Mouse (Mus musculus) CD4-positive helper T cell, adult 2 months (primary cell): ENCODE data around the gene Mapk10.

Experiments
- DNase-seq: peaks from one replicate; pipeline ENCODE4 v3.0.0-alpha.2; 2012; ENCODE audit warnings: low read depth, missing footprints, low spot score

Gene Mapk10

DNA sequence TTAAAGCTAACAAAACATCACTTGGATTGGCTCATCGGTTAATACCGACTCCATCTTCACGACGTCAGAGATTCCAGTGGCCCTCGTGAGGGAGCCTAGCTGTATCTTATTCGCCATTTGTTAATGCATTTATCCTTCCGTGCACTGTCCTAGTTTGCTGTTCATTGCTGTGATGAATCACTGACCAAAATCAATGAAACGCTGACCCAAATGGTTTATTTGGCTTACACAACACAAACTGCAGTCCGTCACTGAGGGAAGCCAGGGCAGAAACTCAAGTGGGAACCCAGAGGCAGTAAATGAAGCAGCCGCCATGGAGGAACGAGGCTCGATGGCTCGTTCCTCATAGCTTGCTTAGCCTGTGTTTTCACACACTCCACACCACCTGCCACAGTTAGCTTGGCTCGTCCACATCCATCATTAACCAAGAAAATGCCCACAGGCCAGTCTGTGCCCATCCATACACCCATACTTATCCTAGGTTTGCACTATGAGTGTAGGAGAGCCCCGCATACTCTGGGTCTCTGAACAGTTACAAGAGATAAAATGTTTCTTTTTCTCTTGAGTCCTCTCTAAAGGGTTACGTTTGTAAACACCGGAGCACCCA lies 140.0 kb downstream of the Mapk10 start:
- no peak for DNase-seq

DNA sequence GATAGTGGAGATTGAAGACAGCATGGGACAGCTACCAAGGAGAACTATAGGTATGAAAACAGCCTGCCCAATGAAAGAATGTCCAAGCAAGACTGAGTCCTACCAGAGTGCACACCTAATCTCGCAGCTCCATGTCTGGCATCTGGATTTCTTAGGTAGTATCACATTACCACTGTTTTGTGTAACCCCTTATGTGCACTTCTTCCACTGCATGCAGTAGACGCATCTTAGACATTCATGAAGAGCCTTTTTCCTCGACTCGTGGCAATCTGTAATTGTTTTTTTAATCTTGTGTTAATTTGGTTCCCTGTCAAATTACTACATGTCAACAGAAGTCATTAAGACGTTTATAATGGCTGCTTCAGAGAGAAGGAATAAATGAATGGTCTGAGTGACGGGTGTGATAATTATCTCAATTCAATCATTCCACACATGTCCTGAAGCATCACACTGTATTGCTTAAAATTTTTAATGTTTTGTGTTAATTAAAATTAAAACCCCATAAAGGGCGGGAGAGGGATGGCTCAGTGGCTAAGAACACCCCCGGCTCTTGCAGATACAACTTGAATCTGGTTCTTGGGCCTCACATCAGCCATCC lies 160.7 kb downstream of the Mapk10 start:
- DNase-seq: no peak

DNA sequence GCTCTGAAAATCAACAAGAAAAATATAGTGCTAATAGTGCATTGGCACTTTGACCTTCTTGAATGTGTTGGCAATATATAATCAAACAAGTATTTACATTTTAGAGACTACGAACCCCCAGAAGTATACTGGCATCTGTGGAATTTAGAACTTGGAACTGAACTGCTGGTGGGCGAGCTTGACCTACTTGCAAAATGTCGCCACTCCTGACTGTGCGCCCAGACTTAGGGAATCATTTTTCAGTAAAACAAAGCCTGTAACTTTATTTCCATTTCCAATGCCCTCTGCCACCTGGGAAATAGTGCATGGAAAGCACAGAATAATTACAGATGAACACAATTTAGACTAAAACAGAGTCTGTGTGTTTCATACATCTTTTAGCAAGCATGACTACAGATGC lies 163.1 kb downstream of the Mapk10 start:
- no peak for DNase-seq

DNA sequence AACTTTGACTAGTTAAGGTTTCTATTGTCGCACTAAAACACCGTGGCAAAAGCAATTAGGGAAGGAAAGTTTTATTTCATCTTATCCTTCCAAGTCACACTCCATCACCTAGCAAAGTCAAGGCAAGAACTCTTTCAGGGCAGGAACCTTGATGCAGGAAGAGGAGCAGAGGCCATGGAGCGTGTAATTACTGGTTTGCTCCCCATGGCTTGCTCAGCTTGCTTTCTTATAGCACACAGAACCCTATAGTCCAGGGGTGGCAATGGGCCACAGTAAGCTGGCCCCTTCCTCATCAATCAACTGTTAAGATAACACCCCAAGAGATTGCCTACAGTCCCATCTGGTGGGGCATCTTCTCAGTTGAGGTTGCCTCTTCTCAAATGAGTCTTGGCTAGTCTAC lies 173.4 kb downstream of the Mapk10 start:
- no peak for DNase-seq

DNA sequence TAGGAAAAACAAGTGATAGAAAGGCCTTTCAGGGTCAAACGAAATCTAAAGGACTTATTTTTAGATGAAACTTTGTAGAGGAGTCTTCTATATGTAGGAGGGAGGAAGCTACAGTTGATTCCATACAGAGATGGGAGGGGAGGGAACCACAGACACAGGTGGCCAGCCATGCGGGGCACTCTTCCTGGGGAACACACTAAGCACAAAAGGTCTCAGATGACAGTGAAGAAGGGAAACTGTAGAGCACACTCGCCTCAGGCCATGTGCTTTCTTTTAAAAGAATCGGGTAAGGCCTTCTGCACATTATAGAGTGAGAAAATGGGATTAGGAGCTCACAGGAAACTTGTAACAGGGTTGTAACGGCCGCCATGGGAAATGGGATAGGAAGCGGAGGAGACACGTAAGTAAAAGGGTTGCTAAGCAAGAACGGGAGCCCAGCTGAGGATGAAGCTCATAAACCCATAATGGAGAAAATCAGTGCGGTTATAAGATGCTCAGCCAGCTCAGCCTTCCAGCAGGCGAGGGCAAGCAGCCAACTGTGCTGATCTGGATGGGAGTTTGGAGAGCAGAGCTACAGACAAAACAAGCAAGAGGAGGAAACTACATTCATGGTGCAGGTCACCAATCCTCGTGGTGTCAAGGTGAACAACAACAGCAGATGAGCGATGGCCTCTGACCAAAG lies 182.1 kb downstream of the Mapk10 start:
- no peak for DNase-seq

DNA sequence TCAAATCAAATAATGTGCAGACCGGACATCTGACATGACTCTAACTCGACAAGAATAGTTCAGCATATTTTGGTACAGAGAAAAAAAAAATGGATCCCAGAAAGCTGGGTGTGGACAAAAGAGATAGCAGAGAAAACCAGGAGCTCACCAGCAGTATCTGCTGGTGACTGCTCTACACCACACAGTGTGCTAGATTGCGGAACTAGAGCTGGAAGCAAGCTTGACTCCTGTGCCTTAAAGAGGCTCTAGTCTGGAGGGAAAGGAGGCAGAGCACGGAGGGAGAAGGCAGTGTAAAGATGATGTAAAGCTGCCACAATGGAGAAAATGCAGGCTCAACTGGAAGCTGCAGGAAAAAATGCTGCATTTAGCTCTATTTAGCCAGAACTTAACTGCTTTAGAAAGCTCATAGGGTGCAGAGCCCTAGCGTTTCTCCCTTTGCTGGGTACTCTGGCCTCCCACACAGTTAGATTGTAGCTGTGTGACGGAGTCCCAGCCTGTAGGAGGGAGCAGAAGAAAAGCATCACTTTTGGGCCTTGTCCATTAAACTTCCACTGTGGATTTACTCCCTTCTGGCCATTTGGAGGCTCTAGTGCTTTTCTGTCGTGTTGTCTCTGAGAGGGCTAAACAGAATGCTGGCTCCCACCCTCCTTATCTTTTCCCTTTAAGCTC lies 188.5 kb downstream of the Mapk10 start:
- DNase-seq: no peak

DNA sequence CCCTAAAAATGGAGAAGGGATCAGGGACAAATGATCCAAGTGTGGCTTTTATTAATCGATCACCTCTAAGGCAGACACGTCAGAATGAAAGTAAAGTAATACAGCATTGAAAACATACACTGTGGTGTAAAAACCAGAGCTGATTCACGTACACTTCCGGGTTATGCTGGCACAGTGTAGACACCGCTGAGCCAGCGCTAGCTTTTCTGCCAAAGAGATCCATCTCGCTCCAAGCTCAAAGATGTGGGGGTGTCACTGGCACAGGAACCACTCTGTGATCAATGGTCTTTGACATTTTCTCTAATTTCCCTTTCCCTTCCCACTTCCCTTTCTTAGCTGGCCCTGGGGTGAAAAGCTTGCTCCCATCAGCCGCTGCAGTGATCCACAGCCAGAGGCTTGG lies 189.7 kb downstream of the Mapk10 start:
- DNase-seq: no peak

DNA sequence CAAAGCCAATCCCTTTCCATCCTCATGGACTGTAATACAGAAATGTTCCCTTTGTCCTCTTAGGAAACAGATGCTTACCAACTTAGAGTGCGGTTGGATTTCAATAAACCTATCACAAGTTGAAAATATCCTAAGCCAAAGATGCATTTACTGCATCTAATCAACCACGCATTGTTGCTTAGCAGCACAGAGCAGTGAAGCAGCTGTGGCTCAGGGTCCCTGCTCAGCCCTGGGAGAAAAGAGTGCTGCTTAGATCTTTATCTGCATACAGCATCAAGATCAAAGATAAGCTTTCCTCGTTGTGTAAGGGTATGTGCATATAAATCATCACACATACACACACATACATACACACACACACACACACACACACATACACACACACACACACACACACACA lies 190.2 kb downstream of the Mapk10 start:
- DNase-seq: no peak

DNA sequence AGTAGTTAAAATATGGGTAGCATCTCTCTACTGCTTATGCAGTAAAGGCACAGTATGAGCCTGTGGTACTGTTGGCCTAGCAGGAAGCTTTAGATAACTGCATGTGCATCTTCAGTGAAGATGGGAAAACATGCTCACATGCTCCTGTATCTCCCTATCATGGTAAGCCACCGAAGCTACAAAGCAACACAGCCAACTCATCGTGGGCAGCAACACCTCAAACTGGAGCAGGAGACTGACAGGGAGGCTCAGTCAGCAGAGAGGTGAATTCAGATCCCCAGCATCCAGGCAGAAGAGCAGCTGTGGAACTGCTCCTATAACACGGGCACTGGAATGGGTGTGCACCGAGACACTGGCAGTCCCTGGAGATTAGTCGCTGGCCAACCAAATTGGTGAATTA lies 191.0 kb downstream of the Mapk10 start:
- no peak for DNase-seq

DNA sequence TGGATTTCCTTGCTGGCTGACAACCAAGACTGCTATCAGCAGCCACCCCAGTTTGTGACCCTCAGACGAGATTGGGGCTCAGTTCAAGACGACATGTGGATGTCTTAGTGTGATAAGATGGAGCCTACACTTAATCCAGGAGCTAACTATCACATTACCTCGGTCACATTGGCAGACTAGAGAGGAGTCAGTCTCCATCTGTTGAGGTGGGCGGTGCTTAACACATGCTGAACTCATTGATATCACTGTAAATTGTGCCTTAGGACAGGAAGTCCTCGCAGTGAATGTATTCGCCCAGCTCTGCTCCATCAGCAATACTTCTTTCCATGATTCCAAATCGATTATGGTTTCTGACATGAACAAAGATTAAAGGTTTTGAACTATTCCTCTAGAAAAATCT lies 193.5 kb downstream of the Mapk10 start:
- DNase-seq: no peak

DNA sequence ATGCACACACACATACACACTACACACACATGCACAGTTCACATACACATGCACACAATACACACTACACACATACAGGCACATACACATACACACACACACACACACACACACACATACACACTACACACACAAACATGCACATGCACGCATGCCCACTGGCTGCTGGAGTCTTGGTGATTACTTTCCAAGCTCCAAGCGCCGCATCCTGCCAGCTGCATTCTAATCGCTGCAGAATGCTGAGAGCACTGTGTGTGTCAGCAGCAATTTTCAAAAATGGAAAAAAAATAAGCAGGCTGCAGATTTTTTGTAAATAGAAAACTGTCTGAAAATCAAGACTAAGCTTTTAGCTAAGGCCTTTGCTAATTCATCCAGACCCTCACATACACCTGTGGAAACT lies 196.8 kb downstream of the Mapk10 start:
- no peak for DNase-seq

DNA sequence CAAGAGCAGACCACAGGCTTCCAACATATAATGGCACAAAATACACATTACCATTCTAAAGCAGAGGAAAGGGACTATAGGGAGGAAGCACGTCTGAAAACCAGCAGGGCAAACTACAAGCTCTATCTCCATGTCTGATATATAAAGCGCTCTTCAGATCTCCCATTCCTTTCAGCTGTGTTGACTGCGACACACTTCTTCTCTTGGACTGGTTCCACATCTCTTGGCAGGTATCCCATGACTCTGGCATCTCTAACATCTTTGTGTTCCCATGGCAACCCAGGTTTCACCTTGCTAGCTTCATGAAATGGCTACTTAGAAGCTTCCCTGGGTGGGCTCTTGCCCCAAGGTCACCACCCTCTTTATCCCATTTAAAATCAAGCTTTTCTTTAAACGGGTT lies 202.2 kb downstream of the Mapk10 start:
- DNase-seq: no peak

DNA sequence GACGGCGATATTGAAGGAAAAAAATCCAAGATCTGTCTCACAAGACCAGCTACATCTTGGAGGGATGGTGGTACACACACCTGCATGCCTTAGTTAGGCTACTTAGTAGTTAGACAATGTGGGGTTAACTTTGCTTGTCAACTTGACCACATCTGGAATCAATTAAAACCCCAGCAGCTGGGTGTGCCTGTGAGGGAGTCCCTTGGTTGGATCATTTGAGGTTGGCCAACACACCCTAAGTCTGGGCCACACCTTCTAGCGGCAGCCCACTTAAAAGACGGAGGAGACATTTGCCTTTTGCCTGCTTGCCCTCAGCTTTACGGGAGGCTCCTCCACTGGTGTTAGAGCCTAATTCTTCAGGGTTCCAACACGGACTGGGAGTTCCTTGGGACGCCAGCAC lies 209.0 kb downstream of the Mapk10 start:
- no peak for DNase-seq

DNA sequence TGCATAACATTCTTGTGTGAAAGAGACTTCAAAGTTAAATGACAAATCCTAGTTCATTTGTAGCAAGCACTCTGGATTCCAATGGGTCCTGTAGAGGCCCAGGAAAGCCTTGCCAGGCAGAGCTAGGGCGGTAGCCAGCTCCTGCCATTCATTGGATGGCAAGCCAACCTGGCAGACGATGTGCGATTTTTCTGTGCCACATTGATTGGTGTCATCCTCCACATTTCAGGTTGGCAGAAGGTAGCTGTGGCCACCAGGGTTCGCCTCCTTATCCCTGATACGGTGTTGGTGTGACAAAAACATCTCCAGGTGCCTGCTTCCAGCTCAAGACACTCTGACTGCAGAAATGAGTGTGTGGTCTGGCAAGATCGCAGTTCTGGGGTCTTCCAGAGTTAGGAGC lies 210.6 kb downstream of the Mapk10 start:
- no peak for DNase-seq

DNA sequence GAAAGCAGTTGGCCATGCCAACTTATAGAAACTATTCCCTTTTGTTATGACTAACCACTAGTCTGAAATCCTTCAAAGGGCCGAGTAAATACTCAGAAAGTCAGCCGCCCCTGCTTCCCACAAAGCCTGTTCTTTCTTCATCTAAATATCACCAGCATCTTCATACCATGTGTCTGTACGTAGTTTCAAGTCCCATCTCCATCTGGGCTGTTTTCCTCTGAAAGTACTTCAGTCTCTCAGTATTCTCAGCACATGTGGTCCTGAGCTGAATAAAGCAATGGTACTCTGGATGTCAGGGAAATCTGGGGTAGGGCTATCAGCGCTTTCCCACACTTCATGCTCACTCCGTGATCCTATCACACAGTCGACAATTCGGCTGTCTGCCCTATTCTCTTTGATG lies 212.6 kb downstream of the Mapk10 start:
- DNase-seq: no peak

DNA sequence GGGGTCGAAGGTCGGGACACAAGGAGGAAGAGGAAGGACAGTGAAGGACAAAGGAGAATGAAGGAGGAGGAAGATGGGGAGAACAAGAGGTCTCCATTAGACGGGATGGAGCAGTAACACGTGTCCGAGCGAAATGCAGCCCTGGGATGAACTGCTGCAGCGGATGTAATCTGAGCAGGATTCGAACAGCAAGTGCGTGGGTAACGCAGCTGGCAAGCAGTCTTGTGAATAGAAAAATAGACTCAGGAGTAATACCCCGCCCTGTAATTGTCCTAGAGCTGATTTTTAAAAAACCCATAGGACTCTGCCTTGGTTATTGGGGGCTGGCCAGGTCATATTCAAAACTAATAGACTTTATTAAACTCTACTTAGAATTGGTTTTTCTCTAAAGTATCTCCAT lies 213.2 kb downstream of the Mapk10 start:
- no peak for DNase-seq

DNA sequence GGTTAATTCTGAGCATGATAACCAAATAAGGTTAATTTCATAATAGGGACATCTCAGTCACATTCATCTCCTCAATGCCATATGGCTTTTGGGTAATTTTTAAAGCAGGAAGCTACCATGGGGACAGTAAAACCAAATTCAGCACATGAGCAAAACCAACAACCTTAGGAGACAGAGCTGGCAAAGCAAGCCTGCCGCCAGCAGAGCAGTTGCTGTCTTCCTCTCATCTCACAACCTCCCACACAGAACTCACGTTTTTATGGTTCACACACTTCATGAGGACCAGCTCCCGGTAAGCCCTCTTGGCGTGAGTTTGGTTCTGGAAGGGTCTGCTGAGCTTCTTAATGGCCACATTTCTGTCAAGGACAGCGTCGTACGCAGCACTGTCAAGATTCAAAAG lies 214.8 kb downstream of the Mapk10 start:
- DNase-seq: no peak

DNA sequence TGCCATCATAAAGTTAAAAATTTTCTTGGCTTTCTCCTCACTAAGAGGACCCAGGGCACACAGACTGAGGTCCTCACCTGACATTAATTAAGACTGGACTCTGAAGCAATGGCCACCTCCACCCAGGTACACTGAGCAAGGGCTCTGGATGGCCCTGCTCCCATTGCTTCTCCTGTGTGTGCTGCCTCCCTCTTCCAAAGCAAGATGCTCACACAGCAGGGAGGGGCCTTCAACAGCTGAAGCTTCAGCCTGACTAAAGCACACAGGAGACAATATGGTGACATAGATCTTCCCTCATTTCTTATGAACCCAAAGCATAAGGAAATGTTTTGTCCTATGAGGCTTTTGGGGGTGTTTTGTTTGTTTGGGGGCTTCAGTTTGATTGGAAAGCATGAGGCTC lies 215.2 kb downstream of the Mapk10 start:
- DNase-seq: no peak

DNA sequence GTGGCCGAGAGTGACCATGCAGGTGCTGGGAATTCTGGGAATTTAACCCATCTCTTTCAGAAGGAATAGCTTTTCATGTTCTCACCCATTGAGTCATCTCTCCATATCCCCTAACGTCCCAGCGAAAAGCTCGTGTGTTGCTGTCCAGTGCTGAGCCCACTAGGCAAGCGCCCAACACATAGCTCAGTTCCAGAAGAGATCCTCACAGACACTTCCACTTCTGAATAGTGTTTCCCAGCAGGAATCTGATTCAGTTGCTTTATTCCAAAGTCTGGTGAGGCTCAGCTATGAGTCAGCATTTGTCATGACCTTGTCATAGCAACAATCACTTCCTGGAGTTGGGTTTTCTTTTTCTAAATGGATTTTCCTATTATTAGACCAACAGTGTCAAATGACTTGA lies 217.2 kb downstream of the Mapk10 start:
- no peak for DNase-seq

DNA sequence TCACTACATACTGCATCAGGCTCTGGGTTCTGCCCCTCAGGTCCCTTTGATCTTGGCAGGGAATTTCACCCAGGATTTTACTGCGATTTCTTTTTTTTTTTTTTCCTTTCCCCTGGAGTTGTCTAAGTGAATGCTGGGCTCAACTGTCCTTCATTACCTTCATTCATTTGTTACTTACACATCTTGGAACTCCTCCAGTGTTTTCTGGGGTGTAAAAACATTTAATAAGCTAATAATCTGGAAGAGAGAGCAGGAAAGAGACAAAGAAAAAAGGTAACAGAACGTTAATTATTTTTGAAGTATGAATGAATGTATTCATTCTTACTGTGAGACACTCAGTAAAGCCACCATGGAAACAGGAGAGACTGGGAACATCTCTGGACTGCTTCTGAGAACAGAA lies 219.4 kb downstream of the Mapk10 start:
- DNase-seq: no peak

DNA sequence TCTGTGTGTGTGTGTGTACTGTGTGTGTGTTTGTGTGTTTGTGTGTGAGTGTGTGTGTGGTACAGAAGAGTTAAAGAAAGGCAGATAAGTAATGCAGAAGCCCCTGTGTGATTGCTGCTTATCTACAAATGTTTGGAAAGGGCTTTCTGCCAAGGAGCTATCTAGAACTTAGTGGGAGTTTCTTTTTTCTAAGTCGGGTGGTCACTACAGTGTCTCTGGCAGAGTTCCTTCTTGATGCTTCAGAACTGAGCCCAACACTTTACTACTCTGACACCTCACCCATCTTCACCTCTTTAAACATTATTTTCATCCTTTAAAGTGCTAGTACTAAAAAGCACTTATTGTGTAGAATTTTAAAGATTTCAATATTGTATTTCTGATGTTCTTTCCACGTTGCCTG lies 232.8 kb downstream of the Mapk10 start:
- DNase-seq: no peak

DNA sequence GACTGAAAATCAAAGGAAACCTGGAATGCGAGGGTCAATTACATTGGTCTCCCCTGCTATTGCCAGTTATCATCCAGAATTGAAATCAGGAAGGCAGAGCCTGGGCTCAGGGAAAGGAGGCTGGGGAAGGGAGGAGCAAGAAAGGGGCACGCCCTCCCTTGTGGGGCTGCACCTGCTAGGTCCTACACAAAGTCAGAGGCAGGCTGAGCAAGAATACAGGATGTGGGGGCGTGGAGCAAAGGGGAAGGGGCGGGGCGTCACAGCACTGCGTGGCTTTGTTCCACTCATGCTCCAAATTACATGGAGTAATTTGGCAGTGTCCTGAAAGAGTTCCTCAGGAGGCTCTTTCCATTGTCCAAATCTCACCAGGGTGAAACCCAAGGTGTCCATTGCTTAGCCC lies 234.0 kb downstream of the Mapk10 start:
- DNase-seq: no peak

DNA sequence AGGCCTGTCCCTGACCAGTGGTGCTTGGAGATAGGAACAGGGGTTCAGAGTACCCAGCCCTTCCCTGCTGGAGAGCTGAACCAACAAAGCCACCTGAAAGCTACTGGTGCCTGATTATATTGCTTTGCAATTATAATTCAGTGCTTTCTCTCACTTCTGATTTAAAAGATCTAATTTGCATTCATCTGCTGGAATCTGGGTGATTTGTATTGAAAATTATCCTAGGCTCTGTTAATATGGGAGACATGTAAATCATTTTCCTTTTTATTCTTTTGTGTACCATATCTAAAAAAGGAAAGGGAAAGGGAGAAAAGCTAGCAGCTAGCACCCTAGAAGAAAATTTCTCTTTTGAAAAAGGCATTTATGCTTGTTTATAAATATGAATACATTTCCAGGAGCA lies 234.6 kb downstream of the Mapk10 start:
- no peak for DNase-seq
